Mouse (Mus musculus) cerebellum, adult 11 months (tissue): ENCODE measurements at regions not wholly inside any gene's neighbourhood (a gene's known extent, or its start where the extent isn't known, plus 50 kb on each side); places are given as distances from the start of the nearest gene placed in this dataset.
"Not testable (repeated sequence)": the region's sequence is repeated elsewhere in the genome, so short reads cannot be mapped to it uniquely, and the experiment has no call there.

ENCODE experiments used
- DNase-seq: peaks from one replicate; pipeline ENCODE4 v3.0.0; 2022

DNA sequence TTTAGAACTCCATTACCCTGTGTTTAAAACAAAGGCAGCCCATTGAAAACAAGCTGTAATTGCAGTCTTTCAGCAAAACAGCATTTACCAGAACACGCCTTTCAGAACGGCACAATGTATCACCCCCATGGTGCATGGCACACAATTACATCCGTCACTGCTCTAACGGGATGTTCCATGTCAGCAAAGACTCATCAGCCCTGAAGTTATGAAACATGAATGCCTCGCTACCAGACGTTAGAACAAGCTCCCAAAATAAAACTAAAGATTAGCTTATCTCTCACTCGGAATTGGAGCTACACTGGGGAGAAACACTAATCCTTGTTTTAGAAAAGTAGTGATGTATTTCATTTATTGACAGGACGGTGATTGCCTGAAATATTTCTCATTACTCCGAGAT is 301.4 kb downstream of the Tox3 start:
- no peak for DNase-seq

- no peak for DNase-seq
These were observed 311.7 kb downstream of the Tox3 start for GRCm38 (mm10) chr8:90036436-90036835.

DNA sequence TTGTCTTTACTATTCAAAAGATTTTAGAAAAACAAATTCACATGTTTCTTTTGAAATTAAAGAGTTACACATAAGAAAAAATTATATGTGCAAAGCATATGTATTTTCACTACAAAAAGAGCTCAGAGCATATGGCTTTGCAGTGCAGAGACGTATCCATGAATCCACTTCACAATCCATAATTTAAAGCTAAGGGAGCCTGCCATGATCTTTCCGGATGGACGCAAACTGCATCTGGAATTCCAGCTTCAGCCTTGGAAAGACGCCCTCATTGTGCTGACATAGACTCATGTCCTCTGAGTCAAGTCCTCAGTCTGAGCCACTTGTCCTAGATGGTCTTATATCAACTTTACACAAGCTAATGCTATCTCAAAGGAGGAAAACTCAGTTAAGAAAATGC is 315.6 kb downstream of the Tox3 start:
- DNase-seq = no peak

DNA sequence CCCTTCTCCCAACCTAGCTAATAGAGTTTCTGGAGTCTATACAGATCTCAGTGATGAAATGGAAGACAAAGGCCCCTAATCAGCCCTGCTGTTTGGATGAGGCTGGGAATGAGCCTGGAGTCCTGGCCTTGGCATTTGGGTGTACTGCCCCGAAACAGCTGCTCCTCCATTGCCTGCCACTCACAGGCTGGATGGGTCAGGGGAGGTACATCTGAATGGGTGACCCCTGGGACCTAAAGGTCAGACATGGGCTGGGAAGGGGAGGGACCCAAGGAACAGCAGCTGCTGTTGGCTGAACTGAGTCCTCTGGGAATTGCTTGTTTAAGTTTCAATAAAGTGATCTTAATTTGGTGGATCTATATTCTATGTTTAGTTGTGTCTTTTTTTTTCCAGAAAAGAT is 316.9 kb downstream of the Tox3 start:
- no peak for DNase-seq

DNA sequence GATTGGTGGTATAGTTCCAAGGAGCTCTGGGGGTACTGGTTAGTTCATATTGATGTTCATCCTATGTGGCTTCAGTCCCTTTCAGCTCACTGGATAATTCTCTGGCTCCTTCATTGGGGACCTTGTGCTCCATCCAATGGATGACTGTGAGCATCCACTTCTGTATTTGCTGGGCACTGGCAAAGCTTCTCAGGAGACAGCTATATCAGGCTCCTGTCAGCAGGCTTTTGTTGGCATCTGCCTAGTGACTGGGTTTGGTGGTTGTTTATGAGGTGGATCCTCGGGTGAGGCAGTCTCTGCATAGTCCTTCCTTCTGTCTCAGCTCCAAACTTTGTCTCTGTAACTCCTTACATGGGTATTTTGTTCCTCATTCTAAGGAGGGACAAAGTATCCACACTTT is 330.2 kb downstream of the Tox3 start:
- DNase-seq = not testable (repeated sequence)

- no peak for DNase-seq
These were observed 334.4 kb downstream of the Tox3 start for GRCm38 (mm10) chr8:90013755-90014154.

- DNase-seq = no peak
These were observed 336.3 kb downstream of the Tox3 start for GRCm38 (mm10) chr8:90011682-90012409.

DNA sequence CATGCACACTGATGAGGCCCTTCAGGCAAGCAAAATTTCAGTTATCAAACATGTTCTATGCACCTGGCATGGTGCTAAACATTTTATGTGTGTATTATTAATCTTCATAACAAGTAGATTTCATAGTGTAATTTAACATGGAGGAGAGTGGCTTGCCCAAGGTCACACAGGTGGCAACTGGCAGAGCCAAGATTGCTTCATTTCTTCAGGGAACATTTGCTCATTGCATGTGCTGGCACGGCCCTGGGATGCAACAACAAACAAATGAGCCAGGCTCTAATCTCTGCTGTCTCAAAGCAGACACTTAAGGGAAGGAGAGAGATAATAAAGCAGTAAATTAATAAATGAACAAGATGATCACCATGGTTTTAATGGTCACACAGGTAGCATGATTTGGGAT is 338.7 kb downstream of the Tox3 start:
- DNase-seq = no peak

- DNase-seq = peak; percentile 61
These were observed 347.1 kb downstream of the Tox3 start for GRCm38 (mm10) chr8:90000899-90001640.

DNA sequence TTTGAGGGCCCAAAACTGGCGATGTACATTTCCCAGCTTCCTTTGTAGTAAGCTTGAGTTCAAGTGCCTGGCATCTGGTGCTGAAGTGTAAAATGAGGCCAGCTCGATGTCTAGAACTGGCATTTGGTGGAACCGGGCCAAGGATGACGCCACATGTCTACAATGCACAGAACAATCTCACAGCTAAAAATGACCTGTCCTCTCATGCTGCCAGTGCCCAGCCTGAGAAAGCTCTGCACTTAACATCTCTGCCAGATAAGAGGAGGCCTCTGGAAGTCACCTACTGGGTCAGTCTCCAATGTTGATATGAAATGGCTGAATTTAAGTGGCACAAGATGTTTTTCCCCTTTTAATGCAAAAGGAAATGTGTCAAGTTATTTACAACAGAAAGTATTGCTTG is 354.4 kb downstream of the Tox3 start:
- DNase-seq = no peak

- DNase-seq = no peak
These were observed 364.3 kb downstream of the Tox3 start for GRCm38 (mm10) chr8:89983859-89984258.

DNA sequence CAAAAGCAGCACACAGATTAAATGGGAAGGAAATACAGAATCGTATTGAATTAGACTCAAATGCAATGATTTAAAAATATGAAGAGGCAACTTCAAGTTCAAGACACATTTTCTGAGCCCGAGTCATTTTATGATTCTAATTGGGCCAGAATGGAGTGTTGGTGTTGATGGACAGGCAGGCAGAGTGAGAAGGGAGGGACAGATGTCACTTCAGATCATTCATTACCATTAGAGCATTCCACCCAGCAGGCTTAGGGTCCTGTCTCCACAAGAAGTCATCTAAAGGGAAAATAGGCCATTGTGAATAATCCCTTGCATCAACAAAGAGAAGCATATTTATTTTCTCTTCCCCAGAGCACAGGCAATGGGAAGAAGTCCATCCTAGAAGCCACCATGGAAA is 365.6 kb downstream of the Tox3 start:
- DNase-seq = no peak

GRCm38 (mm10) chr8:89981320-89981719 is 366.8 kb downstream of the Tox3 start:
- DNase-seq = no peak

DNA sequence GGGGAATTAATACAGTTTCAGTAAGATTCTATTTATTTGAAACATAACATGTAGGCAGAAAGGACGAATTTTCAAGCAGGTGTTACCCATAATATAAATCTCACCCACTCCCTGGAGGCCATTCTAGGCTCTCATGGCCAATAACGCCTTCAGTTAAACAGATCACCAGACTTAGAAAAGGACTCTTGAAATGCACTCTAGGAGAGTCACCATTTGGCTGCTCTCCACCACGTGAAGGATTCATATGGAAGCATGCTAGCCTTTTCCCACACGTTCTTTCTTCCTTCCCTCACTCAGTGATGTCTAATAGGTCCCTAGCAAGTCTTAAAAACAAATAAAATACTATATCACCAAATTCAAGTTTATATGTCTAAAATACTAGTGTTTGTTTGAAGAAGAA is 367.7 kb downstream of the Tox3 start:
- DNase-seq = no peak

- DNase-seq = no peak
These were observed 385.3 kb downstream of the Tox3 start for GRCm38 (mm10) chr8:89962799-89963198.

GRCm38 (mm10) chr8:89957486-89957885 is 390.7 kb downstream of the Tox3 start:
- no peak for DNase-seq

- DNase-seq = no peak
These were observed 391.6 kb downstream of the Tox3 start for GRCm38 (mm10) chr8:89956482-89957020.

- DNase-seq = no peak
These were observed 409.3 kb downstream of the Tox3 start for GRCm38 (mm10) chr8:89938836-89939235.

DNA sequence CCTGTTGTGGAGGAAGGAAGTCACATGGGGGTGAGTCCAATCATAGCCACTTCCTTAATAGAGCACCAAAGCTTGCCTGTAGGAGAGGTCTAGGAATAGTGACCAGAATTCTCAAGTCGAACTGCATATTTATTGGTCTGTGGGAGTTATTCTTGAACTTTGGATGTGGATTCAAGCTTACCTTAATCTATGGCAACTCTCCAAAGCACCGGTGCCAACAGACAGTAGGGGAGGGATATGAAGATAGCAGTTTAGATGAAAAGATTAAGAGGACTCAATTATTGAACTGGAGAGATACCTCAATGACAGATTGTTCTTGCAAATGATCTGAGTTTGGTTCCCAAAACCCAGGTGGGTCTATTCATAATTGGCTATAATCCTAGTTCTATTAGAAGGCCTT is 413.6 kb downstream of the Tox3 start:
- DNase-seq = no peak

- DNase-seq = no peak
These were observed 421.4 kb downstream of the Tox3 start for GRCm38 (mm10) chr8:89926666-89927232.

- DNase-seq = peak; percentile 6
These were observed 423.4 kb downstream of the Tox3 start for GRCm38 (mm10) chr8:89924697-89925096.

DNA sequence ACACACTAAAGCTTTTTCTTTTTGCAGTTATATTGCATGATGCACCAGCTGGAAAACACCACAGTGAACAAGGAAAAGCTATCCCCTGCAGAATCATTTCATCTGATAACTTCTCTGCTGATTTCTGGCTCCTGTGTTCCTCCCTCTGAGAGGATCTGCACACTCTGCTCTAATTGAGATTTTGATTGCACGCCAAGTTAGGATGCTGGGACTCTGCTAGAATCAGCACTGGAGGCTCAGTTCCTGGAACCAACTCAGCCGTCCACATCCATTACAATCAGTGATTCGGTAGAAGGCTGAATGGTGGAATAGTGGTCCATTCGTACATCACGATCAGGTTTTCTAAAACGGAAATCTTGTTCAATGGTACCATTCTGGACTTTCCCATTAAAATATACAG is 434.1 kb downstream of the Tox3 start:
- DNase-seq = no peak

- DNase-seq = no peak
These were observed 441.9 kb downstream of the Tox3 start for GRCm38 (mm10) chr8:89906200-89906599.

DNA sequence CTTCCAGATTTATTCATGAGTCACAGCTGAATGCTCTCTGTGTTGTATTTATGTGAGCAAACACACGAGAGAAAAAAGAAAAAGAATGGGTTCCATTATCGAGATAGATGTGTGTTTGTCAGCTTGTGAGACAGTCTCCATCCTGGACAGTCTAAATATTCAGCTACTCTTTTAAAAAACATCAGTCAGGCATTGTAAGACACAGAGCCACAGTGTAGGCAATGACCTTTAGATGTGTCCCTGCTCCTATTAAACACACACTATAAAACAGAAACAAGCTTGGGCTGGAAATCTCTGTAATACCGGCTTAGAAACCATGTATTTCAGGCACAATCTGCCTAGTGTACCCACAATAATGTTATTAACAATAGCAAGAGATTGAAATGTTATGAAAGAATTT is 442.6 kb downstream of the Tox3 start:
- no peak for DNase-seq
